In genomic region chr19:24987355-24987754, GRCm38 (mm10) we compare ENCODE assay signal across 15 mouse cellular contexts.
"Had no signal": no experiment of that assay in that cellular context is flagged by ENCODE, and none has a peak within 500 bp of the region (broad histone marks: within the 10 kb centered on the region; RNA-seq: fewer than 3 reads in every experiment).

No protein-coding gene starts in this region.

- H3K27ac ChIP-seq: kidney, postnatal 0 days; layer of hippocampus, adult 2 months; limb, embryonic 12.5 days; liver, embryonic 15.5 days; lung, embryonic 15.5 days; midbrain, embryonic 15.5 days; neural tube, embryonic 13.5 days had no signal

- H3K36me3 ChIP-seq: limb, embryonic 12.5 days; liver, embryonic 15.5 days; lung, embryonic 15.5 days; midbrain, embryonic 15.5 days; neural tube, embryonic 13.5 days had no signal

- H3K4me1 ChIP-seq: limb, embryonic 12.5 days; lung, embryonic 15.5 days; midbrain, embryonic 15.5 days; neural tube, embryonic 13.5 days had no signal

- H3K4me3 ChIP-seq: layer of hippocampus, adult 2 months; limb, embryonic 12.5 days; liver, embryonic 15.5 days; lung, embryonic 15.5 days; midbrain, embryonic 15.5 days; neural tube, embryonic 13.5 days had no signal

- ATAC-seq: midbrain, embryonic 15.5 days had no signal

- DNase-seq: kidney, adult 11 months; kidney, adult 9 months; kidney, postnatal 36 days; lung, postnatal 14 days; right cerebral cortex, postnatal 4 days; spleen, adult 18-20 months; thymus, adult 18-20 months; thymus, postnatal 14 days had no signal
